Mouse (Mus musculus) midbrain, embryonic 14.5 days (tissue): ENCODE data around the gene Sri. TPM values are rescaled to one million over a fixed set of nuclear protein-coding genes. Genes with fewer than 3 reads are reported as not detected.

ENCODE experiments used
- ATAC-seq: fragments of 200-750 bp; cut with Nextera tagmentation; 2 replicates; pipeline ENCODE4 v1.8.0; 2017; ENCODE audit warnings: moderate number of reproducible peaks, moderate library complexity; ENCODE audit not compliant: low FRiP score, low TSS enrichment
- DNase-seq: peaks from one replicate; pipeline ENCODE4 v3.0.0-alpha.2; 2015
- H3K27ac ChIP-seq: fragments of 300-500 bp; sonication (generic); replicated peaks from 2 replicates; pipeline ENCODE4 v1.5.1; 2014; ENCODE audit warnings: mild to moderate bottlenecking, low read depth, low read length, moderate library complexity
- H3K27me3 ChIP-seq: fragments of 300-500 bp; sonication (generic); 2 replicates; pipeline ENCODE4 v1.6.1; 2014; ENCODE audit warnings: low read length, control low read depth, mixed read lengths; ENCODE audit not compliant: control insufficient read depth, insufficient read depth
- H3K36me3 ChIP-seq: fragments of 300-500 bp; sonication (generic); 2 replicates; pipeline ENCODE4 v1.6.1; 2014; ENCODE audit warnings: low read length, control low read depth; ENCODE audit not compliant: control insufficient read depth, insufficient read depth
- H3K4me1 ChIP-seq: fragments of 300-500 bp; sonication (generic); 2 replicates; pipeline ENCODE4 v1.6.1; 2014; ENCODE audit warnings: mild to moderate bottlenecking, antibody characterized with exemption, low read length, control low read depth; ENCODE audit not compliant: control insufficient read depth, insufficient read depth
- H3K4me2 ChIP-seq: fragments of 300-500 bp; sonication (generic); 2 replicates; pipeline ENCODE4 v1.6.1; 2014; ENCODE audit warnings: mild to moderate bottlenecking, low read length, moderate library complexity
- H3K4me3 ChIP-seq: fragments of 300-500 bp; sonication (generic); replicated peaks from 2 replicates; pipeline ENCODE4 v1.5.1; 2014; ENCODE audit warnings: low read depth, low read length
- H3K9ac ChIP-seq: fragments of 300-500 bp; sonication (generic); replicated peaks from 2 replicates; pipeline ENCODE4 v1.6.1; 2014; ENCODE audit warnings: mild to moderate bottlenecking, low read length, moderate library complexity
- H3K9me3 ChIP-seq: fragments of 300-500 bp; sonication (generic); 2 replicates; pipeline ENCODE4 v1.6.1; 2016; ENCODE audit warnings: low read length, control low read depth, mixed read lengths; ENCODE audit not compliant: control insufficient read depth
- WGBS: fragments of 180-500 bp; shearing (Covaris S2); extraction: QIAGEN DNeasy Blood & Tissue Kit; methylation state at CpG from one replicate; pipeline ENCODE4 v1.1.7; 2014; 5-methylcytosine and 5-hydroxymethylcytosine counted together
- polyA plus RNA-seq: library from polyadenylated mRNA; unstranded; fragments of >200 nt; fragmentation: Nextera tagmentation; extraction: Ambion mirVana; gene quantifications from 2 replicates; pipeline ENCODE4 v1.2.1, GENCODE M21; 2014

Gene Sri
- polyA plus RNA-seq, 1 experiment from 2014 or later: 148 TPM

DNA sequence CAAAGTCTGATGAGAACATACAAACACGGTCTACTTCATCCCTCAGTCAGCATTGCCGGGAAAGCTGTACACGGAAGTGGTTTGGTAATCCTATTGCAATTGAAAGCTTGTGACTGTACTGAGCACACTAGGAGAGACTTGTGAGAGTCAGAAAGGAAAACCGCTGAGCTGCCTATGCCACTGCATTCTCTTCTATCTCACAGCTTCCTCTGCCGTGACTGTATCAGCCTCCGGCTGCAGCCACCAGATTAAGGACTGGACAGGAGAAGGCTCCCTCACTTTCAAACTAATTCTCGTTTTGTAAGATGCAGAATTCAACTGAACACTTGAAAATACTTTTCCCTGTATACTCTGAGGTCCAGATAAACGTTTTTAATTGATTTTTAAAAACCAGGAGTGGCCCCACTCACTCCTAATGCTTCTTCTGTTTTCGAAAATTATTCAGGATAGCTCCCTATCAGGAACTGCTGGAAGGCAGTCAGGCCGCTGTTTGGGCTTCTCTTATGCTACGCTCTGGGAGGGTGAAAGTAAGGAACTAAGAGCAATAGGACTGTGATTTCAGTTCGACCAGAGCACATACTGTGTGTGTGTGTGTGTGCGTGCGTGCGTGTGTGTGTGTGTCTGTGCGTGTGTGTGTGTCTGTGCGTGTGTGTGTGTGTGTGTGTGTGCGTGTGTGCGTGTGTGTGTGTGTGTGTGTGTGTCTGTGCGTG, 37.1 kb downstream of the Sri start:
- H3K36me3 ChIP-seq: no peaks in the 10 kb centered on the region
- DNase-seq (no peak), ATAC-seq (no peak)
- no peaks in the 10 kb centered on the region for H3K27me3 ChIP-seq
- no peak overlapping the region for H3K4me3 ChIP-seq
- WGBS: 75% methylated on average over 20 of the region's 20 CpGs
- no peaks in the 10 kb centered on the region for H3K4me1 ChIP-seq
- no peak overlapping the region for H3K4me2 ChIP-seq
- H3K27ac ChIP-seq: no peak overlapping the region
- H3K9ac ChIP-seq: no peak overlapping the region
- no peaks in the 10 kb centered on the region for H3K9me3 ChIP-seq

DNA sequence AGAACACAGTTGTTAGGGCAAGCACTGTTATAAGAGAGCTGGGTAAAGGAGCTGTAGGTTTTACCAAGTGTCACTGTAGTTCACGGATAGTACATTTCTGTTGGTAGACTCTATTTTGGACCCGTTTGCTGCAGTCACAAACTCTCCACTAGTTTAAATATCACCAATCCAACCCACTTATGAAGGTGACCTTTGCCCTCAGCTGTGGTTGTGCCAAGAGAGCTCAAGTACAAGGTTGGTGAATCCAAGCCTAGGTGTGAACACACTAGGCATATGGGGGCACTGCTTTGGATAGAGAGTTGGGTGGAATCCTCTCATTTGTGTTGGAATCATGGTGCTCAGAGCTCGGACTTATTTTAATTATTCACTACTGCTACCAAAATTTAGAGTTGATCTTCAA, 39.8 kb downstream of the Sri start:
- H3K4me1 ChIP-seq: no peaks in the 10 kb centered on the region
- WGBS: 95% methylated on average over 3 of the region's 3 CpGs
- ATAC-seq (no peak), DNase-seq (no peak)
- H3K9ac ChIP-seq: no peak overlapping the region
- no peak overlapping the region for H3K4me3 ChIP-seq
- H3K36me3 ChIP-seq: no peaks in the 10 kb centered on the region
- no peak overlapping the region for H3K27ac ChIP-seq
- H3K4me2 ChIP-seq: no peak overlapping the region
- no peaks in the 10 kb centered on the region for H3K9me3 ChIP-seq
- H3K27me3 ChIP-seq: no peaks in the 10 kb centered on the region

DNA sequence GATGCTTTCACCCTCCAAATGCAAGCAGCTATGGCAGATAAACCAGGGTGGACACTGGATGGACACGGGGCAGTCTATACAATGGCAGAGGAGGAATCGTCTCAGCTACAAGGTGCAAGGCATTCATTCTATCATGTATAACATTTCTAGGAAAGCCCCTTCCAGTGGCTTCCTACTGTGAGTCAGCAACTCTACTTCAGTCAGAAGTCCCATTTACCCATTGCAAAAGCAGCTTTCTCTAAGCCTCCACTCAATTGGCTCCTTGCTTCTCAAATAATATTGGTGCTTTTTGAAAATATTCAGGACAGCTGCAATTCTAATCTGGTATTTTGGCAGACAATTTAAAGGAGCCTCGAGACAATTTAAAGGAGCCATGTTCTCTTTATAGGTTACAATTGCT, 42.3 kb downstream of the Sri start:
- Histone ChIP-seq H3K27me3 (no peaks in the 10 kb centered on the region), H3K36me3 (0 out of 2 replicates have a peak, but pooled peaks cover 2% of the 10 kb centered on the region), H3K4me3 (no peak overlapping the region), H3K27ac (no peak overlapping the region), H3K4me1 (no peaks in the 10 kb centered on the region), H3K9ac (no peak overlapping the region), H3K9me3 (no peaks in the 10 kb centered on the region), H3K4me2 (no peak overlapping the region)
- WGBS: 87% methylated on average over 3 of the region's 3 CpGs
- DNase-seq: no peak
- ATAC-seq: no peak

DNA sequence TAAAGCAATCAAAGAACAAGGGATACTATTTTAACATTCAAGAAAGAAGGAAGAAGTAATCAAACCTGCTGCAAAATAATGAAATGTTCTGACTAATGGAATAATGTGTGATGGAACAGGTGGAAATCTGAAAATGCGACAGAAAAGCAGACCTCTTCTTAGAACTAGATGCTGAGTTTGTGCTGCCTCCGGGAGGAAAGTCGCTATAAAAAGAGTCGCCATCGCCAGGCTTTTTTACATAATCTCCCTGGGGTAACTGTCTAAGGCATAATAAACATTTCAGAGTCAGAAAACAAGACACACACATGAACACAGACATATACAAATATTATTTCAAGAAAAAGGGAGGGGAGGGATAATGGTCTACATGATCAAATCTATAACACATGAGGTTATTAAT, 49.0 kb downstream of the Sri start:
- no peak for DNase-seq
- H3K9me3 ChIP-seq: no peaks in the 10 kb centered on the region
- no peak for ATAC-seq
- no peak overlapping the region for H3K27ac ChIP-seq
- 75% methylated on average over 5 of the region's 5 CpGs for whole genome bisulfite sequencing
- H3K27me3 ChIP-seq: no peaks in the 10 kb centered on the region
- no peak overlapping the region for H3K4me2 ChIP-seq
- H3K9ac ChIP-seq: no peak overlapping the region
- H3K4me1 ChIP-seq: no peaks in the 10 kb centered on the region
- 0 out of 2 replicates have a peak, but pooled peaks cover 2% of the 10 kb centered on the region for H3K36me3 ChIP-seq
- no peak overlapping the region for H3K4me3 ChIP-seq

DNA sequence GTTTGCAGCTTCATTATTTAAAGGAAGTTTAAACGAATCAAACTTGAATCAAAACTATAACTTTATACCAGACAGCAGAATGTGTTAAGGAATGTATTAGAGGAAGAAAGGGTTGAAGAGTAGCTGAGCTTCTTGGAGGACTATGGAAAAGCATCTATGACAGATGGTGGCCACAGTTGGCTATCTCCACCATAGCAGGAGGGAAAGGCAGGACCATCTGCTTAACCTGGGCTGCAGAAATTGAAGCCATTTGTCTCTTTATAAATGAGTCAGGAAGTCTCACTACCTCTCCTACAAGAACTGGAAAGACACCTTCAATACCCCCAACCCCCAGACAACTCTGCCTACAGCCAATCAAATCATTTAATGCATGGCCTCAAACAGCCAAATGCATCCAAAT, 49.8 kb downstream of the Sri start:
- Histone ChIP-seq H3K27me3 (no peaks in the 10 kb centered on the region), H3K9ac (no peak overlapping the region), H3K27ac (no peak overlapping the region), H3K4me1 (no peaks in the 10 kb centered on the region), H3K4me2 (no peak overlapping the region), H3K9me3 (no peaks in the 10 kb centered on the region), H3K36me3 (0 out of 2 replicates have a peak, but pooled peaks cover 2% of the 10 kb centered on the region), H3K4me3 (no peak overlapping the region)
- no peak for DNase-seq
- no peak; the same call in 1 of the 2 replicates for ATAC-seq
- WGBS: 87% methylated on average over 1 of the region's 1 CpGs

DNA sequence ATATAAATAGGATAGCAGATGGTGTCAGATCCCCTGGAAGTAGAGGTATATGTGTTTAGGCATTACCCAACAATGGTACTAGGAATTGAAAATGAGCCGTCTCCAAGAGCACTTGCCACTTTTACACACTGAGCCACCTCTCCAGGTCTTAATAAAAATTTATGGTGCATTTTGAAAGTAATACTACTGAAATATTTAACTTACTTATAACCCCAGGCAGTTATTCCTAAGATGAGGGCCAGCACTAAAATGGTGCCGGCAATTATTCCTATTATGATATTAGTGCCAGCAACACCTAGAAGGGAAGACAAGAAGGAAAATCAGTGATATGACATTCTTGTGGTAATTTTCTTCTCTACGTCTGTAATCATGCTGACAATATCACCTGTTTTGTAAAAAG, 65.8 kb downstream of the Sri start:
- Histone ChIP-seq H3K9me3 (no peaks in the 10 kb centered on the region), H3K27ac (no peak overlapping the region), H3K4me2 (no peak overlapping the region), H3K4me3 (no peak overlapping the region), H3K36me3 (0 out of 2 replicates have a peak, but pooled peaks cover 3% of the 10 kb centered on the region), H3K27me3 (no peaks in the 10 kb centered on the region), H3K4me1 (no peaks in the 10 kb centered on the region), H3K9ac (no peak overlapping the region)
- WGBS: 93% methylated on average over 3 of the region's 3 CpGs
- ATAC-seq: no peak
- DNase-seq: no peak

DNA sequence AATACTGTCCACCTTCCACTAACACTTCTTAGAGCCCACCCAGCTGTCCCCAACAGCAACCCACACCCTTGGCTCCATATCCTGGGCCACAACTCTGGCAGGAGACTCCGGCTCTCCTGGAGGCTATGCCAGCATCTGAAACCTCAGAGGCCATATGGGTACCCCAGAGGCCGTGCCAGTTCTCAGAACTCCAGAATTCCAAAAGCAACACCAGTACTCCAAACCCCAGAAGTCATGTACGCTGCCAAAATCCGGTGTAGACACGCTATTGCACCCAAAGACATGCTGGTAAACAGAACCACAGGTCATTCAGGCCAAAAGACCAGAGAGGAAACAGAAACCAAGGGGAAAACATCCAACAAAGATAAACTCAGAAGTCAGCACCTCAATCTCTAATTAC, 66.4 kb downstream of the Sri start:
- no peaks in the 10 kb centered on the region for H3K9me3 ChIP-seq
- DNase-seq: no peak
- ATAC-seq: no peak

DNA sequence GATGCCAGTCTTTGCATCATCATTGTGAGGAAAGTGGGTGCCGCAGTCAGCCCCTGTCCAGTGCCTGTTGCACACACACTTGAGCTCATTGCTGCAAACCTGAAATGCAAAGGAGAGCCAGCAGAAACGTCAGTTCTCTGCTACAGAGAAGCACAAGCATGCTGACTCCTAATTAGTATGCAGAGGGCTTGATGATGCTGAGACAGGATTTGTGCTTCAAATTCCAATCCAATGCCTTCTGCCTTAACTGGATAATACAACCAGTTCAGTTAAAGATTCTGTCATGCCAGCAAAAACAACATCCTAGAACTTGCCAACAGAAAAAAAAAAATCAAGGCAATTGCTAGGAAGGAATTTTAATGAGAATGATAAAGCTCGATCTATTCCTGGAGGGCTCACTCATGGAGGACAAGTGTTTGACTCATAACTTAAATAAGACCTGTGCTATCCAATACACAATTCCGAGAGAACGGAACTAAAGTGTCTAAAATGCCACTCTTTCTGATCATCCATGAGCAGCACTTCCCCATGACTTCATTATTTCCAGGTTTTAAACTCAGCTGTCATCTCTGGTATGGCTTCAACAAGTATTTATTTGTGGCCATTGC, 70.8 kb downstream of the Sri start:
- no peak overlapping the region for H3K27ac ChIP-seq
- 76% methylated on average over 5 of the region's 5 CpGs for WGBS
- no peaks in the 10 kb centered on the region for H3K27me3 ChIP-seq
- no peak overlapping the region for H3K9ac ChIP-seq
- H3K4me1 ChIP-seq: no peaks in the 10 kb centered on the region
- ATAC-seq: no peak
- DNase-seq: no peak
- H3K9me3 ChIP-seq: no peaks in the 10 kb centered on the region
- H3K4me3 ChIP-seq: no peak overlapping the region
- 0 out of 2 replicates have a peak, but pooled peaks cover 7% of the 10 kb centered on the region for H3K36me3 ChIP-seq
- no peak overlapping the region for H3K4me2 ChIP-seq

More for the DNA sequence above, 66.4 kb downstream of the Sri start:
- Histone ChIP-seq H3K27me3 (no peaks in the 10 kb centered on the region), H3K4me3 (no peak overlapping the region), H3K27ac (no peak overlapping the region), H3K9ac (no peak overlapping the region), H3K36me3 (0 out of 2 replicates have a peak, but pooled peaks cover 3% of the 10 kb centered on the region), H3K4me1 (no peaks in the 10 kb centered on the region), H3K4me2 (no peak overlapping the region)
- WGBS: 90% methylated on average over 5 of the region's 5 CpGs
